Mouse (Mus musculus): ENCODE measurements around the gene Srcin1.

The Srcin1 gene

DNA sequence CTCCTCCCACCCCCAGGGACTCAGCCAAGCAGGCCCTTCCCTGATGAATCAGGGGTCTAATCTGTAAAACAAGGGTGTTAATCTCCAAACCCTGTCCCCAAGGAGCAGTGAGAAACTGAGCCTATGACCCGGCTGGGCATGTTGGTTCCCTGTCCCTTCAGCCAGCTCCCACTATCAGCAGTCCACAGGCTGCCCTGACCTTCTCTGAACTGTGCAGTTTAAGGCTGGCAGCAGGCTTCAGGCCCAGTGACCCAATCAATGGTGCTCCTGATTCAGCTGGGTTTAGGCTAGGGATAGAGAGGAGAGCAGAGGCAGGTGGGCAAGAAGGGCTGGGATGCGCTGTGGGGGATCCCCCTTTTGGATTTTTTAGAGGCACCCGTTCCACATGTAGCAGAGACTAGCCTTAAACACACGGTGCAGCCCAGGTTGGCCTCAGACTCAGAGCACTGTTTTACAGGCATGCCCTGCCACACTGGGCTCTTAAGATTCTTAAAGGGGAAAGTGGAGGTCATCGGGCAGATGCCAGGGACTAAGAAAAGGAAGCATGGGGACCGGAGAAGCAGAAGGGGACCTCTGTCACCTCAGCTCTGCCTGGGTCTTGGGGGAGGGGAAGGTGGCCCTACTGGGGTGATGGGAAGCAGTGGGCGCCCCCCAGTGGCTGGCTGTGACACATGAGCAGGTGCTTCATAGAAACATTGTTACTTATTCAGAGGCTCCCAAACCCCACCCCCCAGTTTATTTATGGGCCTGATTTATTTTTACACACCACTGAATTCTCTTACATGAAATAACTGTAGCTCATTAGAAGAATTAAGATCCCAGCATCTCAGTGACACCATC lies 19.2 kb downstream of the Srcin1 start:
- peak; percentile 74 to 82 for DNase-seq (ENCODE audit: low spot score in 2 of 2)

GRCm38 (mm10) chr11:97555144-97555543 lies 20.8 kb downstream of the Srcin1 start:
- no peak for DNase-seq (ENCODE audit: low spot score in 2 of 2)

- DNase-seq (ENCODE audit: low spot score in 2 of 2): no peak
These were observed 23.8 kb downstream of the Srcin1 start for GRCm38 (mm10) chr11:97552151-97552550.

DNA sequence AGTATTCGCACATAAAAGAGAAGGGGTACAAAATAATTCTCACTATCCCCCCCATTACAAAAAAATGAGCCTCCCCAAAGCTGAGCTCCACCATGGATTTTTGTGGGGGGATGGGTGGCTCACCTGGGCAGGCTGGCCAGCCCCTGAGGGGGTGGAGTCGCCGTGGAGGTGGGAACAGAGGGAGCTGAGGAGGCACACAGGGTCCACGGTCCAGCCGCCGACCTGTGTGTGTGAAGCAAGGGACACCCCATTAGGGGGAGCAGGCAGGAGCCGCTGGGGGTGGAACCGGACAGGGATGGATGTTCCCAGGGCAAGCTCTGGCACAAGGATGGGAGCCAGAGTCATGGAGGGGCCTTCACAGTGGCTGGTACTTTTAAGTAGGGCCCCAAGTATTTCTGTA lies 27.2 kb downstream of the Srcin1 start:
- no peak for DNase-seq (ENCODE audit: low spot score in 2 of 2)

- DNase-seq (ENCODE audit: low spot score in 2 of 2): no peak
These were observed 27.9 kb downstream of the Srcin1 start for GRCm38 (mm10) chr11:97547957-97548706.

GRCm38 (mm10) chr11:97546804-97547411 lies 29.1 kb downstream of the Srcin1 start:
- DNase-seq (ENCODE audit: low spot score in 2 of 2): no peak

GRCm38 (mm10) chr11:97545808-97546560 lies 30.0 kb downstream of the Srcin1 start:
- no peak for DNase-seq (ENCODE audit: low spot score in 2 of 2)

- no peak for DNase-seq (ENCODE audit: low spot score in 2 of 2)
These were observed 32.1 kb downstream of the Srcin1 start for GRCm38 (mm10) chr11:97543883-97544282.

GRCm38 (mm10) chr11:97543181-97543733 lies 32.7 kb downstream of the Srcin1 start:
- peak in 1 of 2 experiments; percentile 91 for DNase-seq (ENCODE audit: low spot score in 2 of 2)

DNA sequence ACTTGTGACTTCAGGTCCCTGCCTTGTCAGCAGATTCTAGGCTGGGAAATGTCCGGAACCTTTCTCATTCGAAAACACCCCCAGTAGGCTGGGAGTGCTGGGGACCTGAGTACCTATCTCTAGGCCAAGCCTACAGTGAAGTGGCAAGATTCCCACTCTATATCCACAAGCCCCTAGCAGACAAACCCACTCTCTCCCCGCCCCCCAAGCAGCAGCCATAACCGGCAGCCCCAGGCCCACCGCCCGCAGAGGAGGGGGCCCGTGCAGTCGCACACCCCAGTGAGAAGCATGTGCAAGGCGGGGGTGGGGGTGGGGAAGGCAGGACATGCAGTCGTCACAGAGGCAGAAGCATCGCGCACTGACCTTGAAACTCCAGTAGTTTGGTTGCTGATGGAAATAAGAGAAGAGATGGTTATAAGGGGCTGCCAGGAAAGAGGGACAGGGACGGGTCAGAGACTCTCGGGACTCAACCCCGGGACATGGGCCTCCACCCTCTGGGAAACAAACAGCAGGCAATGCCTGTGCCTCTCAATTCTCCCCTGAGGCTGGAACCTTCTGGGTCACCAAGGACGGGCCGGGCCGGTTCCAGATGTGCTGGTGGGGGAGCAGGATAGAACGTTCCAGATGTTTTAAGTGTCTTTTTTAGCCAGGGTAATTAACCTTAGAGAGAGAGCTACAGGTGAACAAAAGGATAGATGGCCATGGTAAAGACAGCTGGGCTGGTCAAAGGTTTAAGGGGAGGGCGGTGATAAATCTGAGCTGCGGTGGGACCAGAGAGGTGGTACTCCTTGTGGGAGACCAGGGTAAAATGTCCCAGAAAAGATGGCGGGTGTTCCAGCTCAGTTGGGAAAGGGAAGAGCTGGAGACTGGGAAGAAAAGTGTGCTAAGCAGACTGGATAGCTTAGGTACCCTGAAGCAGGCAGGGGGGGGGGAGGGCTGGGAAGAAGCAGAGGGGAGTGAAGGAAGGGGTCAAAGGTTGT lies 33.5 kb downstream of the Srcin1 start:
- no peak for DNase-seq (ENCODE audit: low spot score in 2 of 2)

- peak in 1 of 2 experiments; percentile 81 for DNase-seq (ENCODE audit: low spot score in 2 of 2)
These were observed 35.4 kb downstream of the Srcin1 start for GRCm38 (mm10) chr11:97540604-97541003.

DNA sequence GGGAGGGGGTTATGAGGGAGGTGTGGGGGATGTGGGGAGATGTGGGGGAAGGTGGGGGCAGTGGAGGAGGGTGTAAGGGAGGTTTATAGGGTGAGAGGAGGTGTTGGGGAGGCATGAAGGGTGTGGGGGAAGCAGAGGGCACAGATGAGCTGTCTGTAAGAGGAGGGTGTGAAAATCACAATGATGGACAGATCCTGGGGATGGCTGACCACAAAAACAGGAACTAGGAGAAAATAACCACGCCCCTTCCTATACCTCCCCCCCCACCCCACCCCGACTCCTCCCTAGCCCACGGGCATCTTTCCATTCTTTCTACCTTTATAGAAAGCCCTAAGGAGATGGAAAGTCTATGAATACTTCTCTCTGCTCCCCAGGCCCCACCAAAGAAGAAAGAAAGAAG lies 35.9 kb downstream of the Srcin1 start:
- no peak for DNase-seq (ENCODE audit: low spot score in 2 of 2)

GRCm38 (mm10) chr11:97539622-97540021 lies 36.4 kb downstream of the Srcin1 start:
- DNase-seq (ENCODE audit: low spot score in 2 of 2): no peak

- DNase-seq (ENCODE audit: low spot score in 2 of 2): no peak
These were observed 38.4 kb downstream of the Srcin1 start for GRCm38 (mm10) chr11:97537580-97538089.

DNA sequence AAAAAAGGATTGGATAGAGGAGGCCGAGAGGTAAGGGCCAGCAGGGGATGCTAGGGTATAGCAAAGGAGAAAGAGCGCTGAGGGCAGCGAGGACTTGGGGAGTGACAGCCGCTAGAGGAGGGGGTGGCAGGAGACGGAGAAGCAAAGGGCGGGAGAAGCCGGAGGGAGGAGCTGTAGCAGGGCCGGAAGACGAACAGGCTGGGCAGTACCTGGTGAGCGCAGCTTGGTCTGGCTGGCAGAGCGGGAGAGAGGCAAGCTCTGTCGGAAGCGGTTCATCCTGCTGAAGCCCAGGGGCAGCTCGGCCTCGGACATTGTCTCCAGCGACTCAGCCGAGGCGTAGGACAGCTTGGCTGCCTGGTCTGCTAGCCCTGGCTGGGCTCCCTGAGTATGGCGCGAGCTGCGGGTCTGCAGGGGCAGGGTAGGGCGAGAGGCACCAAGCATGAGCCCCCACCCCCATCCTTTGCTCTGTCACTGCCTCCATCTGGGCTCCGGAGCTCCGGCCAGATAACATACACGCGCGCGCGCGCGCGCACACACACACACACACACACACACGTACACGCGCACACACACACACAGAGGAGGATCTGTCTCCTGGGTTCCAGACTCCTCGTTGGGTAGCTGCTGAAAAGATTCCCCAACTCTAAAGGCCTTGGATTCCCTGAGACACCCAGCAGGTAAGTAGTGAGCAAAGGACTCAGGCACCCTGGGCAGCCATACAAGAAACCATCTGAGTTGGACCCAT lies 39.0 kb downstream of the Srcin1 start:
- peak in 1 of 2 experiments; percentile 77 for DNase-seq (ENCODE audit: low spot score in 2 of 2)

DNA sequence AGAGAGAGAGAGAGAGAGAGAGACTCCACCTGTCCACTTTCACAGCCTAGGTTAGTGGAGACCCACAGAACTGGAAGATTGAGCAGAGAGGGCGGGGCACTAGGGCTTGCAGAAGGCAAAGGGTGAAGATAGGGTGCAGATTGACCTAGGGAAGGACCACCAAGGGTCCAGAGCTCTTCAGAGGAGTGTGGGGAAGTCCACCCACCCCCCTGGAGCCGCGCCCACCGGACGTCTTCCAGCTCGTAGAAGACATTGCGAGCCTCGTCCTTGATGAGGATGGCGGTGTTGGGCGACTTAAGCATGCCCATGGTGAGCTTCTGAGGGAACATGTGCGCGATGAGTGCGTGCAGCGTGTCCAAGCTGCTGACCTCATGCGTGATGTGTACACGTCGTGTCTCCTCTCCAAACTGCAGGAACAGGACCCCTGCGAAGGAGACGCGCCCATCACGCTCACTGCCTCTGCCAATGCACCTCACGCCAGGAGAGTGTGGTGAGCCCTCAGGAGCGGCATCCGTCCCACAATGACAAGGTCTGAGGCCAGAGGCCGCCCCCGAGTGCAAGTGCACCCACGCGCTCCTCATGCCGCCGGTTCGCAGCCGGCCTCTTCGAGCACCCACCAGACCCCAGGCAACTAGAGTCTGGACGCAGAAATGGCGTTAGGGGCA lies 39.8 kb downstream of the Srcin1 start:
- DNase-seq (ENCODE audit: low spot score in 2 of 2): no peak

- no peak for DNase-seq (ENCODE audit: low spot score in 2 of 2)
These were observed 40.3 kb downstream of the Srcin1 start for GRCm38 (mm10) chr11:97535660-97536059.

GRCm38 (mm10) chr11:97535308-97535630 lies 40.7 kb downstream of the Srcin1 start:
- DNase-seq (ENCODE audit: low spot score in 2 of 2): no peak

Data from cerebellum, postnatal 4 days (tissue).